Mouse (Mus musculus): Measurements from ENCODE around the gene Gcm1. TPM values are rescaled to one million over a fixed set of nuclear protein-coding genes. Genes with fewer than 3 reads are reported as not detected.
A peak's percentile ranks its signal among the peaks of the same experiment; 100 is the strongest.

The Gcm1 gene
- total RNA-seq, 2 experiments from 2014 or later: not detected

DNA sequence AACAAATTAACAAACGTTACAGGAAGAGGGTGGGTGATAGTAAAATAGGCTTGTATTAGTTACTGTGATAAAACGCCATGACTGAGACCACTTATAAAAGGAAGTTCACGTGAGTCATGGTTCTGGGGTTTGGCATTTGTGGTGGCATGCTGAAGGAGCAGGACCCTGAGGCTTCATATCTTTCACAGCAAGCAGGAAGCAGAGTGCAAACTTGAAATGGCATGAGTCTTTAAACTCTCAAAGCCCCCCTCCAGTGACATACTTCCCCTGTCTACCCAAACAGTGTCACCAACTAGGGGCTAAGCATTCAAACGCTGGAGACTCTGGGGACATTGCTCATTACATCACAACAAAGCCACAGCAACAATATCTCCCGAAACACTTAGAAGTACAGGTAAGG is 49.2 kb downstream of the Gcm1 start:
- no peak for DNase-seq (ENCODE audit: low spot score)

DNA sequence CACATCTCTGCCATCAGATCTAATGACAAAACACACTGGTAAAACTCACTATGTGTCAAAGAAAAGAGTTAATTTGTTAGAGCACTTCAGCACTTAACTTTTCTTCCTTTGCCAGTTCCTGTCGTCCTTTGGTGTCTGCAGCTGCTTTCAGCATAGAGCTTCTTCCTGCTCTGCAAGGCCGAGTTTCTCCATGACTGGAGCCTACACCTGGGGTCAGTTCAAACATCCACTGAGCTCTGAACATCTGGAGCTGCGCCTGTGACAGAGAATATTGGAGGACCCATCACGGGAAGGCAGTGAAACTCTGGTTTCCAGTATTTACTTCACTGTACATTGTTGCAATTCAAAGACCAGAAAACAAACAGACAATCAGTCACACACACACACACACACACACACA is 49.7 kb downstream of the Gcm1 start:
- no peak for DNase-seq (ENCODE audit: low spot score)

DNA sequence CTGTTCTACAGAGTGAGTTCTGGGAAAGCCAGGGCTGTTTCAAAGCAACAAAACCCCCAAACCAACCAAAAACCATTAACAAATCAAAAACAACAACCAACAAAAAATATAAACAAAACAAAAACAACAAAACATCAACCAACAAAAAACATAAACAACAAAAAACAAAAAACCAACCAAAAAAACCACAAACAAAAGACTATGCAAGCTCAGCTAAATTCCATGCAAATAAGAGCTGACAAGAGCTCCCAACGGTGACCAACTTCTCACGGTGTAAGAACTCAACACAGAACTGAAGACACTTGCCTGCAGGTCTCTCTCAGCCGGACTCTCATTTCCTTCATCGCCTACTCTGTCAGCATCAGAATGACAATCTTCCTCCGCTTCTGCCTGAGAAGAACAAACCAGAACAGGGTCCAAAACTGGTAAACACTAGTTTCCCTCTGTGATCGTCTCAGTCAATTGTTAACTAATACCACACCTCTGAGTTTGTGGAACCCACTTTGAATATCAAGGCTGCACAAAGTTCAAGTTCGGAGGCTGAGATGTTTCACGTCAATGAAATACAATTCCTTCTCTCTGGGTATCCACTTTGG is 52.3 kb downstream of the Gcm1 start:
- DNase-seq (ENCODE audit: low spot score): no peak

DNA sequence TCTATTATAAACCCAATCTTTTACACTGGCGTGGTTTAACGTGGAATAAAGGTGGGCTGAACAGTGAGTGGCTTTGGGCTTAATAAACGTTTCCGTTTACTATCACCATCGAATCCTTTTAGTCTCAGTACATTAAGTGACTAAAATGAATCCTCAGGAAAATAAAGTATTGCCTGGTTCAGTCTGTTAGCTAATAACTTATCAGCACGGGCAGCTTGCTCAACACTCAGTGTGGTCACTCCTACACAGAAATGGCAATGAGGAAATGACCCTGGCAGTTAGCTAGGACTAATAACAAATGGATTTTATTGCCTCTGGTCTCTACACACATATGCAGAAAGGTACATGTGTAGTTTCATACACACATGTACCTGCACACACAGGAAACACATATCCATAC is 53.2 kb downstream of the Gcm1 start:
- no peak for DNase-seq (ENCODE audit: low spot score)

DNA sequence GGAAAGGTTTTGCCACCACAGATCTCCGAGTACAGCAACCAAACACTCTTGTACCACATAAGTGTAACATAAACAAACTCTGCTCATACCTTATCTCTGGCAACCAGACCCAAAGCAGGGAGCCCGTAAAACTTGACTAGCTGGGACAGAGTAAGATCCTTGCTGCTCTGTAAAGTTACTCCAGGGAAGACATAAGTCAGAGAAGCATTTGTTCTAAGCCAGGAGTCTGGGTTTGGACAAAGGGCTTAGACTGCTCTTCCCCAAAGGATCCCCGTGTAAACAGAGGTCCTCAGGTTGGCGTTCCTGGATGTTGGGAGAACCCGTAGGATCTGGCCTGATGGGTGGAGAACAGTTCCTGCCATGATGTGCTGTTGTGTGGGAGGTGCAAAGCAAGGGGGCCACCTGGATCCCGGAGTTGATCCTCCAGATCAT is 53.8 kb downstream of the Gcm1 start:
- no peak for DNase-seq (ENCODE audit: low spot score)

DNA sequence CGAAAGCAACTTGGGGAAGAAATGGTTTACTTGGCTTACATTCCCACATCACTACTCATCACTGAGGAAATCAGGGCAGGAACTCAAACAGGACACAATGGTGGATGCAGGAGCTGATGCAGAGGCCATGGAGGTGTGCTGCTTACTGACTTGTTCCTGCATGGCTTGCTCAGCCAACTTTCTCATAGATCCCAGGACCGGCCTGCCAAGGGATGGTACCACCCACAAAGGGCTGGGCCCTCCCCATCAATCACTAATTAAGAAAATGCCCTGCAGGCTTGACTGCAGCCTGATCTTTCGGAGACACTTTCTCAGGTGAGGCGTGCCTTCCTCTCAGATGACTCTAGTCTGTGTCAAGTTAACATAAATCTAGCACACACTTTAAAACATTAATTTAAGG is 55.1 kb downstream of the Gcm1 start:
- DNase-seq (ENCODE audit: low spot score): no peak

DNA sequence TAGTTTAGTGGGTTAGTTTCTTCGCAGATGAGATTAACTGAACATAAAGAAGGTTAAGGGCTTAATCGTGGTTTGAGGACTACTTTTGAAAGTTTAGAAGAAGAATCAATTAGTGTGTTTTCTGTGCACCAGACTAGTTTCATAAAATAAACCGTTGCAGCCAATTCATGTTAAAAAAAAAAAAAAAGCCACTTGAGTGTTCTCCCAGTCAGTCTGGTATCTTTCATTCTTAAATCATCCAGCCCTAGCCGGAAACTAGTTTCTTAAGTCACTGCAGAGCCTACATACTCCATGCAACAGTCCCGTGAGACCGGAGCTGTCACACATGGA is 55.8 kb downstream of the Gcm1 start:
- no peak for DNase-seq (ENCODE audit: low spot score)

DNA sequence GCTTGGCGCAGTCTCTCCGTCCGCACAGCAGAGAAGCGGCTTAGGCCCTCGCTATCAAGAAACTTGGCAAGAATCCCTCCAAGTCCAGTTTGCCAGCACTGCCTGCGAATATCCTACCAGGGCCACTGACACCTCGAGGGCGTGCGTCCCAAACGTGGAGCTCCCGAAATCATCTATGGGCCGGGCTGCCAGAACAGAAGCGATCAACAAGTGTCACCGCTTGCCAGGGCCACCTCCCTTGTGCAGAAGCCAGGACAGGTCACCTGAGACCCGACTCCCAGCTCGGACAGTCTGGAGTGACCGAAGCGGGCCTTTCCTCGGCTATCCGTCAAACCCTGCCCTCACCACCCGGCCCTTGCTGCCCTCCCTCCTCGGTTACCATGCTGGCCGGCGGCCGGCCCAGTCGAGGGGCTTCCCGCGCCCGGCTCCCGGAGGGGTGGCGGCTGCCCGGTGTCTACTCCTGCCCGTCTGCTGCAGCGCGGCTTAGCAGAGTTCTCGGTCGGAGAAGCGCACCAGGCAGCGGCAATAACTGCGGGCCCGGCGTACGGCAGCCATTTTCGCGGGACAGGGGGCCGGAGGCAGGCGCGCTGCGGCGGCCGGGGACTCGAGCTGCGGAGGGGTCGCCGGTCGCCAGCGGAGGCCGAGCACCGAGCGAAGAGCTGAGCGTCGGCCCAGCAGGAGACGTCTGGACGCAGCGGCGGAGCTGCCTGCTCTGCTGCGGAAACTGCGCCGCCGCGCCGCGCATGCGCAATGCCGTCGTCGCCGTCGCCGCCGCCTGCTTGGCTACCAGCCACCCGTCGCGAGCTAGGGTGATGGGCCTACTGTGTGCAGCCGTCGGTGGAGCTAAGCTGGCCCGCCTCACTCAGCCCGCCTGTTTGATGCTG is 56.4 kb downstream of the Gcm1 start:
- DNase-seq (ENCODE audit: low spot score): peak; percentile 85

DNA sequence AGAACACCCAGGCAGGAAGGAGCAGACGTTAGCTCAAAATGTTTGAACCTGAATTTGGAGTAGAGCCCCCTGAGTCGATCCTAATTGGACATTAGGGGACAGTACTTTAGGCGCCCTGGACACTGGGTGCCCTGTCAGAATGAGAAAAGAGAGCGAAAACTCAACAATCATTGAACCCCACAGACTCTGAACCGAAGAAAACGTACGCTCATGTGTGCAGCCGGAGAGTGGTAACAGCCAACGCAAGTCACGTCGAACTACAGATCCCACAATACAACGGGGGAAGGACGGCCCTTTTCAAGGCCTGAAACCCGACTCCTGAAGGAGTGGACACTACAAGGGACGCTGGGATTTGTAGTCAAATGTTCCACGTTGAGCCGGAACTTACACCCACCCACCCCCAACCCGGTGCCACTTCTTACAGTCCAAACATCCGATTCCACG is 57.1 kb downstream of the Gcm1 start, which contains the start of the genes Fbxo9 and Ick:
TSS of gene Fbxo9 (minus strand) at position 270 of the 444 bp plus-strand sequence.
TSS of gene Ick (plus strand) at position 397 of the 444 bp plus-strand sequence.
- DNase-seq (ENCODE audit: low spot score): peak; percentile 95

DNA sequence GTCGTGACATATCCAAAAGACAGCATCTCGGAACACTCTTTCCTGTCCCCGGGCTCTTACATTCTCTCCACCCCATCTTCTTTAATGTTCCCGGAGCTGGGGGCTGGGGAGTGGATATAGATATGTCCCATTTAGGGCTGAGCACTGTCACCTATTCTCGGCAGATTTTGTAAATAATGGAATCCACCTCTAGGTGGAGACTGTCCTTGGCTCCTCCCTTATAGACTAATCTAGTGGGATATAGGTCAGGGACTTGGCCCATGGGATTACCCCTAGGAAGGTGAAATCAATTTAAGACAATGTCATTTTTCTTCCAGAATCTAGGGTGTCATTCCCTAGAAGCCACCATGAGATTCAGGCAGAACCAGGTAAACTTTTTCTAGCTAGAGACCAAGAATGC is 57.9 kb downstream of the Gcm1 start:
- DNase-seq (ENCODE audit: low spot score): no peak

DNA sequence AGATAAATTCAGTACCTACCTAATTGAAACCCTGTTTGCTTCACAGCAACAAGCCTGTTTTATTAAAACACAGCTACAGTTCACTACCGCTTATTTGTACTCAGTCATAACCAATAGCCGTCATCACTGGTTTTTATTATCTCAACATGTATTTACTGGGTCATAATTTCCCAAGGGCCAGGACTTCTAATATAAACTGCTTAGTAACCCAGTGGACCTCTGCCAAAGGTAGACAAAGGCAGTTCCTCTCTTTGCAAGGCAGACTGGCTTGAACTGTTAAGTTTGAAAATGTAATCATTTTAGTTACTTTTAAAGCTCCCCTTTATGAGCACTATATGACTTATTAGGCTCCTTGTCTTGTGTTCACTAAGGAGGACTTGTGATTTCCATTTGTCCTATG is 59.7 kb downstream of the Gcm1 start:
- DNase-seq (ENCODE audit: low spot score): no peak

DNA sequence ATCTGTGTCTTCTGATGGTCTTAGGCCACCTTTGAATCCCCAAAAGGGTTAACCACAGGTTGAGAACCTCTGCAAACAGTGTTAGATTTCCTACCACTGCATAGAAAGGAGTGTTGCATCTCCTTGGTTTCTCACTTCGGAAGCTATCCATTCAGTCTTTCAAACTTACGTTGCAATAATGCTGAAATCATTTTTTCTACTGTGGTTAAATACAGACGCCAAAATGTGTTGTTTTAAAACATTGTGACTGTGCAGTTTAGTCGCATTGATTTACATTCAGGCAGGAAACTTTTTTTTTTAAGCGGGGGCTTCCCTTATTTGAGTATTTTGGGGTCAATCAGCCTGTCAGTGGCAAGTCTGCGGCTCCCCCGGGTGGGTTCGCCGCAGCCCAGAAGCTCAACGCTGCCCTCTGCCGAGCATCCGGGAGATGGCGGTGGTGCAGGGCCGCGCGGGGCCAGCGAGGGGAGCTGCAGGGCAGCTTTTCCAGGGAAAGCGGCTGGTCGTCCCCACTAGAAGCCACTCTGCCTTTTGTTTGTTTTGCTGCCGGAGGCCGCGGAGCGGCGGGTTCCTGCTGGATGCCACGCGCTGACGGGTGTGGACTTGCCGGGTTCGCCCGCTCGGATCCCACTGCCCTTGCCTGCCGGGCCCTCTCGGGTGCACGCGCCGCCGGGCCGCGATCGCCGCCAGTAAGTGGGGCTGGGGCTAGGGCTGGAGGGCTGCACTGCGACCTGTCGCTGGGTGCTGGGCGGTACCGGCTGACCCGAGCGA is 61.2 kb downstream of the Gcm1 start:
- DNase-seq (ENCODE audit: low spot score): peak; percentile 93

DNA sequence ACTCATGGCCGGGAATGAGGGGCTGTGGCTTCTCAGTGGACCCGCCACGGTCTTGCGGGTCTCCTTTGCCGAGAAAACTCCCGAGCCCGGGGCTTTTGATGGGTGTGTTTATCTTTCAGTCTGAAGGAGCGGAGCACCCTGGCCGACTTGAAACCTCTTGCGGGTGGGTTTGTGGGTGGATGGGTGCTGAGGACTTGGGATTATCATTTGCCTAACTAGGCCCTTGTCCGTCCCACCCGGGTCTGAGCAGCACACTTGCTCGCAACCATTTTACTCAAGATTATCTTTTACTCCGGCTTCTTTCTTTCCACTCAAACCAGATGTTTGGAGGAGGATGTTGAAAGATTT is 61.8 kb downstream of the Gcm1 start:
- DNase-seq (ENCODE audit: low spot score): no peak

Other genes with a start within 250 kb of the Gcm1 start
- 1 to 10 TPM; 5.9 to 9.3 TPM for gene Elovl5, start 134.6 kb upstream of the Gcm1 start, total RNA-seq (2021)
- gene Fbxo9, start 57.1 kb downstream of the Gcm1 start, total RNA-seq (2021): 10 to 100 TPM; 39.6 to 43.4 TPM
- gene Ick, start 57.3 kb downstream of the Gcm1 start, total RNA-seq (2021): 1 to 10 TPM; 4.3 to 4.7 TPM
- 10 to 100 TPM; 22.0 to 23.9 TPM for gene Gsta4, start 130.8 kb downstream of the Gcm1 start, total RNA-seq (2021)
- gene Gsta1, start 178.7 kb downstream of the Gcm1 start, total RNA-seq (2021): not detected
- gene Gm3776, start 205.2 kb downstream of the Gcm1 start, total RNA-seq (2021): under 1 TPM in 1 of 2 experiments, not detected in 1; 0.32 TPM
- gene Gm10639, start 238.0 kb downstream of the Gcm1 start, total RNA-seq (2021): not detected

Data from gastrocnemius, adult 18-20 months (tissue).